Mouse (Mus musculus) monocyte, adult 5-6 weeks (primary cell): ENCODE results near the gene Cald1. TPM values are rescaled to one million over a fixed set of nuclear protein-coding genes. Genes with fewer than 3 reads are reported as not detected.

Source experiments
- ATAC-seq: fragments of 153-309, 156-312 bp; replicated peaks from 2 replicates; pipeline ENCODE4 v1.8.0; 2017; ENCODE audit warnings: mild to moderate bottlenecking; ENCODE audit not compliant: low TSS enrichment, insufficient number of reproducible peaks, severe bottlenecking, poor library complexity, low FRiP score
- total RNA-seq: library from RNA; stranded (forward); fragments of 200-1000, 200-491, 200-594 nt; gene quantifications from 3 replicates; pipeline ENCODE4 v1.2.3, GENCODE M21; 2017

The Cald1 gene
- total RNA-seq, 1 experiment from 2014 or later: 4.9 TPM

GRCm38 (mm10) chr6:34709946-34710682 is 111.8 kb downstream of the Cald1 start:
- no peak for ATAC-seq

GRCm38 (mm10) chr6:34710848-34711247 is 112.5 kb downstream of the Cald1 start:
- no peak for ATAC-seq

- no peak for ATAC-seq
These were observed 113.3 kb downstream of the Cald1 start for GRCm38 (mm10) chr6:34711620-34712019.

- no peak for ATAC-seq
These were observed 114.9 kb downstream of the Cald1 start for GRCm38 (mm10) chr6:34713169-34713568.

- ATAC-seq: no peak
These were observed 115.5 kb downstream of the Cald1 start for GRCm38 (mm10) chr6:34713777-34714176.

GRCm38 (mm10) chr6:34714612-34715011 is 116.3 kb downstream of the Cald1 start:
- no peak for ATAC-seq

- ATAC-seq: no peak
These were observed 118.0 kb downstream of the Cald1 start for GRCm38 (mm10) chr6:34716206-34716887.

- no peak for ATAC-seq
These were observed 118.8 kb downstream of the Cald1 start for GRCm38 (mm10) chr6:34716888-34717635.

- no peak for ATAC-seq
These were observed 119.4 kb downstream of the Cald1 start for GRCm38 (mm10) chr6:34717651-34718050.

GRCm38 (mm10) chr6:34719141-34719680 is 120.9 kb downstream of the Cald1 start:
- no peak for ATAC-seq

GRCm38 (mm10) chr6:34720447-34720846 is 122.1 kb downstream of the Cald1 start:
- no peak for ATAC-seq

GRCm38 (mm10) chr6:34721740-34722139 is 123.4 kb downstream of the Cald1 start:
- ATAC-seq: no peak

- no peak for ATAC-seq
These were observed 124.4 kb downstream of the Cald1 start for GRCm38 (mm10) chr6:34722660-34723059.

- no peak for ATAC-seq
These were observed 125.1 kb downstream of the Cald1 start for GRCm38 (mm10) chr6:34723250-34723904.

GRCm38 (mm10) chr6:34725660-34726059 is 127.4 kb downstream of the Cald1 start:
- ATAC-seq: no peak

GRCm38 (mm10) chr6:34726104-34726503 is 127.8 kb downstream of the Cald1 start:
- ATAC-seq: no peak

- ATAC-seq: no peak
These were observed 129.2 kb downstream of the Cald1 start for GRCm38 (mm10) chr6:34727316-34727983.

- no peak for ATAC-seq
These were observed 131.3 kb downstream of the Cald1 start for GRCm38 (mm10) chr6:34729449-34730151.
